Mouse (Mus musculus) layer of hippocampus, postnatal 10 days (tissue): Measurements from ENCODE around the gene Ncoa5. TPM values are rescaled to one million over a fixed set of nuclear protein-coding genes. Genes with fewer than 3 reads are reported as not detected.

ENCODE experiments used
- DNase-seq, 2 experiments: peaks; one replicate each; pipeline ENCODE4 v3.0.0; 2021; ENCODE audit warnings: low spot score in 2 of 2
- total RNA-seq, 2 experiments: library from RNA; stranded (reverse); gene quantifications; 2 replicates each; pipeline ENCODE4 v1.2.3; 2021

Ncoa5 gene
- total RNA-seq, 2 experiments from 2014 or later: 55.8 to 57.6 TPM

DNA sequence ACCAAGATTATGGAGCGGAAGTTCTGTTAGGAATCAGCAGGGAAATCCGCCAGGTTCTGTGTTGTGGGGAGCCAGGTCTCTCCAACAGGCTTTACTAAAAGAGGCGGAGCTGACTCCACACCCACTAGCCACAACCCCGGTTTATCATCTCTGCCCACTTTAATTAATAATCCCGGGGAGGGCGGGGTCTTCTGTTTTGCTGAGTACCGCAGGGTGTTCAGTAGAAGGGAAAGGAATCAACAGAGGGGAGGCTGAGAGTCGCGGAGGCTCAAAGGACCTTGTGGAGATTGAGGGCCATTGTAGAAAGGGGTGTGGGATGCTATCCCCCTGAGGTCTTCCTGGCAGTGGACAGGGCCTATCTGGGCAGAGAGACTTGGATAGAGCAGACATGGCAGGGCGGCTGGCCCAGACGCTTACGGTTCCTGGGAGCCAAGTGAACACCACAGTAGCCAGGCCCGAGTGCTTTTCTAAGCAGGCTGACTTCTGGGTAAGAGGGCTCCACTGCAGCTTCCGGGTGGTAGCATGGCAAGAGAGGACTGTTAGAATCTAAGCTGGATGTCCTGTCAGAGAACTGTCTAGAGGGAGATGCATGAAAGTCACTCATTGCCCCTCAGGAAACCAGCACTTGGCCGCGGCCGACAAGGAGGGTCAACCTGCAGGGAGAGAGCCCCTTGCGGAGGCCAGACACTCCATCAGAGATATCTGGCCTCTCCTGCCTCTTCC lies 16.3 kb upstream of the Ncoa5 start:
- no peak for DNase-seq

- DNase-seq: no peak
Measured at GRCm38 (mm10) chr2:165049044-165049443, 14.4 kb upstream of the Ncoa5 start.

GRCm38 (mm10) chr2:165043729-165044128 lies 9.1 kb upstream of the Ncoa5 start:
- DNase-seq: no peak

GRCm38 (mm10) chr2:165043090-165043636 lies 8.5 kb upstream of the Ncoa5 start:
- no peak for DNase-seq

DNA sequence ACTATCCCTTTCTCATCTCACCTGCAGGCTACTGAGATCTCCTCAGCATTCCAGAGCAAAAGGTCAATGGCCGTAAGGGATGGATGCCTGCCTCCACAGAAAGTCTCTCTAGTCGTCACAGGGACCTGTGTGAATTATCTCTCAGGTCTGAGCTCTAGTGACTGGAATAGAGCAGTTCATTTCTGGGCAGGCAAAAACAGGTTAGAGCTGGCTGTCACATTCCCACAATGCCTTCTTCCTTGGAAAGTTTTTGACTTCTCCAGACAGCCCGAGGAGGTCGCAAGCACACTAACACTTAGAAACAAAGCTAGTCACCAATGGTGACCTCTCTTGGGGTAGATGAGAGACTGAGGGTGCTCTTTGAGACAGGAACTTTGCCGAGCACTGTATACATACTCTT lies 7.5 kb upstream of the Ncoa5 start:
- no peak for DNase-seq

- no peak for DNase-seq
Measured at GRCm38 (mm10) chr2:165037415-165037814, 2.7 kb upstream of the Ncoa5 start.

GRCm38 (mm10) chr2:165035058-165035431 lies 378 bp upstream of the Ncoa5 start:
- DNase-seq: no peak

GRCm38 (mm10) chr2:165033306-165033705 lies 1.4 kb downstream of the Ncoa5 start:
- DNase-seq: no peak

- no peak for DNase-seq
Measured at GRCm38 (mm10) chr2:165032533-165032932, 2.1 kb downstream of the Ncoa5 start.

DNA sequence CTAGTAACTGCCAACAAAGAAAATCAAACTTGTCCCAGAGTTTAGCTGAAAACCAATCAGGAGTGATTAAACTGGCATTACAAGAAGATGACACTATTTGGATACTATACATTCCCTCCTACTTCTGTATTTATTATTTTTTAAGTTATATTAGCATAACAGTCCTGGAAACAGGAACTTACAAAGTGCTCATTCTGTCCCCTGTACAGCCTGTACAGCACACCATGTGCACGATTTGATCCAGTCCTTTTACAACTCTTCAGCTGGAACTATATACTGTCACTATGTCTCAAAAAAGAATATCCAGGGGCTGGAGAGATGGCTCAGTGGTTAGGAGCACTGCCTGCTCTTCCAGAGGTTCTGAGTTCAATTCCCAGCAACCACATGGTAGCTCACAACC lies 7.5 kb downstream of the Ncoa5 start:
- no peak for DNase-seq

DNA sequence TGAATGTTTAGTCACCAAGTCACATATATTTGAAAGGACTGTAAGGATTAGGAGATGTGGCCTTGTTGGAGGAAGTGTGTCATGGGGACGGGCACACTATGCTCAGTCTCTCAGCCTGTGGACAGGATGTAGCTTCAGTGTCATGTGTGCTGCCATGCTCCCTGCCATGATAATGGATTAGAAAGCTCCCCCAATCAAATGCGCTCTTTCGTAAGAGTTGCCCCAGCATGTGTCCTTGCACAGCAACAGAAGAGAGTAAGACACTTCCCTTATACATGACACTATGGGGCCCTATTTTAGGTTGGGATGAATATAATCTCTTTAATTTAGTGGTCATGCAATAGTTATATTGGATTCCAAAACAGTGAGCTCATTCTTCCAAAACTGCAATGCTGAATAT lies 14.2 kb downstream of the Ncoa5 start:
- no peak for DNase-seq

- no peak for DNase-seq
Measured at GRCm38 (mm10) chr2:165014935-165015334, 19.7 kb downstream of the Ncoa5 start.

GRCm38 (mm10) chr2:165010351-165010750 lies 24.3 kb downstream of the Ncoa5 start:
- DNase-seq: no peak

GRCm38 (mm10) chr2:165009581-165009980 lies 25.1 kb downstream of the Ncoa5 start:
- no peak for DNase-seq

DNA sequence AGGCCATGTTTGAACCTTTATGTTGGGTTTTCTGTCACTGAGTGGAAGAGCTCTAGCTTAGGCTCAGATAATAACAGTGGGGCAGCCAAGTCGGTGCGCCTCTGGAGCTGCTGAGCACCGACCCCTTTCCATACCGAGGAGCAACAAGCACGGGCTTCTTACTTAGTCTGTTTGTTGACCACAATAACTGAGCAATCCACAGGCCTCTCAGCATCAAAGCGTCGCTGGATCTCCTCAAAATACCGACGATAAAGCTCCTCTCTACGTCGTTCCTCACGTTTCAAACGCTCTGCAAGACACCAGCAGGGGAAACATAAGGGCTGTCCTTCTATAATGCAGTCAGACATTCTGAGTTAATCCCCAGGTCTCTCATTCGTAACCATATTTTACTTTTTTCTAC lies 25.5 kb downstream of the Ncoa5 start:
- no peak for DNase-seq

GRCm38 (mm10) chr2:165007986-165008385 lies 26.7 kb downstream of the Ncoa5 start:
- no peak for DNase-seq

DNA sequence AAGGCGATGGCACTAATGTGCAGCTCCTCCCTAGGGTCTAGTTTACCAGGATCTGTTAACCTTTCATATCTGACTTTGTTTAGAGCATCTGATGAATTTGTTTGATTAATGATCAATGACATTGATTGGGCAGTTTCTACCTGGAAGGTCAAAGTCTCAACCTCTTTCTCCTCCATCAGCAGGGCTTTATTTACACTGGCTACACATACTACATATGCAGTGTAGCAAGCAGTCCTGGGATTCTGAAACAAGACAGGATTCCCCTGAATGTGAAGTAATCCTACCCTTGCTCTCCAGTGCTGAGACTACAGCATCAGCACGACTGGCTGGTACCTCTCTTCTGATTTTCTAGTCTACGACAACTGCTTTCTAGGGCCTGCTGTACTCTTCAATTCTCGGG lies 27.9 kb downstream of the Ncoa5 start:
- DNase-seq: no peak

DNA sequence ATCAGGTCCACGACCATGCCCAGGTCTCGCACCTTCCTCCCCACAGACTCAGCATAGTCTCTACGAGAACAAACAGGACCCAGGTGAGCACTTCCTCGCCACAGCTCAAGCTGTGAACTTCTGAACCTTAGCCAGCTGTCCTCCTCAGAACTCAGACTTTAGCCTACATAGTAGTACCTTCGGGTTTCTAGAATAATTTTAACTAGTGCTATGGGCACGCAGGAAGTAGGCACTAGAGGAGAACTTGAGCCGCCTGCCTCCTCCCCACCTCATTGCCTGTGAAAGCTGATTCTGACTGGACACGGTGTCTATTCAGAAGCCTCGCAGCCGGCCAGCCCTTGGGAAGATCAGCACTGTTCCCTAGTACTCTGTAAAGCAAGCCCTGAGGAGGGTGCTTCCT lies 30.4 kb downstream of the Ncoa5 start:
- no peak for DNase-seq

- DNase-seq: no peak
Measured at GRCm38 (mm10) chr2:165003108-165003507, 31.6 kb downstream of the Ncoa5 start.

GRCm38 (mm10) chr2:165001958-165002357 lies 32.7 kb downstream of the Ncoa5 start:
- no peak for DNase-seq

GRCm38 (mm10) chr2:164997721-164998428 lies 36.8 kb downstream of the Ncoa5 start:
- peak; percentile 26 to 46 for DNase-seq

DNA sequence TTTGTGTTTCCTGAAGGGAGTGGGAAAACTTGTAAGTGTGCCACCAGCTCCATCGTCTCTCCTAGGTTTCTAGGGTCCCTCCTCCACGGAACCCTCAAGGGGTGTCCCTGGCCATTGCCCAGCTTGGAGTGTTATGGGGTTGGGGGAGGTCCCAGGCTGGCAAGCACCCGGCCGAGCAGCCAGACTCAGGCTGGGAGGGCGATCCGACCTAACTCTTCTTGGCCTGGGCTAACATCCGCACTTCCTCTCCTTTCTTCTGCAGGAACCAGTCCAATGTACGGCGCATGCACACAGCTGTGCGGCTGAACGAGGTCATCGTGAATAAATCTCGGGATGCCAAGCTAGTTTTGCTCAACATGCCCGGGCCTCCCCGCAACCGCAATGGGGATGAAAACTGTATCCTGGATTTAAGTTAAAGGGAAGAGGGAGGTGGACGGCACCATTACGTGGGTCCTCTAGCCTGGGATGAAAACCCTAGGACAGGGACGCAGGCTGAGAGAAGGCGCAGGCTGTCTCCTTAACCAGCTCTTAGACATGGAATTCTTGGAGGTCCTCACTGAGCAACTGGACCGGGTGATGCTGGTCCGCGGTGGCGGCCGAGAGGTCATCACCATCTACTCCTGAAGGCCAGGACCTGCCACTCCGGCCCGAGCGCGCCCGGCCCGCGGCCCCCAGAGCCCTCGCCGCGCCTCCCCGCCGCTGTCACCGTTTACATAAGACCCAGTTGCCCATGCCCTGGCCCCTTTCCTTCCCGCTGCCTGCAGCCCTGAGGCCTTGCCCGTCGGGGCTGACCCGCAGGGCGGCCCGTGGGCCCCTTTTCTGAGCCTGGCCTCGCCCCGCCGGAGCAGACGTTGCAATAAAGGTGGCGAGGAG lies 37.6 kb downstream of the Ncoa5 start:
- DNase-seq: no peak
